Mouse (Mus musculus): ENCODE results near the gene Hes3. TPM values are rescaled to one million over a fixed set of nuclear protein-coding genes. Genes with fewer than 3 reads are reported as not detected.

The Hes3 gene
- polyA plus RNA-seq (2016; fragmentation: Nextera tagmentation; extraction: Ambion mirVana), result 9.2 and 17.3 TPM in 2 replicates

DNA sequence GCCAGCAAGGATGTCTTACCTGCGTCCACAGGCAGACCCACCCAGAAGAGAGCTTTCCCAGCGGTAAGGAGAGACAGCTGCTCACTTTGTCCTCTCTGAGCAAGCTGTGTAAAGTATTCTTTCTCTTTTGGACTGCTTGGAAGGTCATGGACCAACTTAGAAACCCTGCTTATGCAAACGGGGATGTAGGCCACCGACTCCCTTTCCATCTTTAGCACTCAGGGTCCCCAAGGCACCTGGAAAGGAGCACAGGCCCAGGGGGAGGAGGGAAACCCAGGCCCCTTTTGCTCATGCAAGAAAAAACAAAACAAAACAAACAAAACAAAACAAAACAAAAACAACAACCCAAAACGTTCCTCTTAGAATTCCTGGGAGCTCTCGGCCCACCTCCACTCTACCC is at the start of gene Hes3:
TSS of gene Hes3 (minus strand) at position 101 of the 400 bp plus-strand sequence.
- H3K36me3 ChIP-seq, result no peaks in the 10 kb centered on the region
- H3K27ac ChIP-seq, result peak within 1 kb of the TSS; percentile 81
- H3K27me3 ChIP-seq (ENCODE audit: insufficient read depth, poor library complexity, severe bottlenecking), result peaks cover 96% of the 10 kb centered on the region
- H3K4me3 ChIP-seq, result peak within 1 kb of the TSS; percentile 44
- 16% methylated on average over 6 of the region's 6 CpGs for WGBS
- H3K9me3 ChIP-seq, result no peaks in the 10 kb centered on the region
- no peak for DNase-seq (ENCODE audit: low spot score)
- peaks cover 89% of the 10 kb centered on the region for H3K4me1 ChIP-seq (replicated peaks)

DNA sequence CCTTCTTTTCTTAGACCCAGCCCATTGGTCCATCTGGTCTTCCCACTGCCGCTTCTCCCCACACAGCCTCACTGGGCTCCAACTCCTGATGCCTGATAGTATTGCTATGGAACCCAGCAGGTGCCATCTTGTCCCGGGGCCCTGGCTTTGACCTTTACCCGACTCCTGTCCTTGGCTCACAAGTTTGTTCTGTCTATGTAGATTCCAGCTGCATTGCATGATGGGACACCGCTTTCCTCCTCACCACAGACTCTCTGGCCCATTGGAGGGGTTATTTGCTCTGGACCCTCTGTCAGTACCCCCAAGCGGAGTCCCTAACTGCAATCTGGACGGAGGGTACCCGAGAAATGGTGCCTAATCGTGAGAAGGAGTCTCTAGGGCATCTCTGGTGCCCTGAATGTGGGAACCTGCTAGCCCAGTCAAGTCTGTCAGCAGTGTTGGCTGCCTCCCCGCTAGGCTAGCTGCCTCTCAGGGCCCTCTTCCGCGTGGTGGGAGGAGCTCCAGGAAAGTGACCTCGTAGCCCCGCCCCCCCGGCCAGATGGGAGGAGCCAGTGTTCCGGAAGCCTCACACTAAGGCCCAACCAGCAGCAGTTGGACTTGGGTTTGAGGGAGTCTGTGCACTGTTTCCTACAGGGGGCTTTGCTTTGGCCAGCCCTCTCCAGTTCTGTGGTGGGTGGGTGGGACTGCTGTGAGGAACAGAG is 49.3 kb upstream of the Hes3 start:
- Histone ChIP-seq H3K4me3 (no peak overlapping the region), H3K27me3 (ENCODE audit: insufficient read depth, poor library complexity, severe bottlenecking) (peaks cover 88% of the 10 kb centered on the region), H3K27ac (no peak overlapping the region), H3K4me1 (replicated peaks) (peaks cover 43% of the 10 kb centered on the region), H3K36me3 (peaks cover 5% of the 10 kb centered on the region), H3K9me3 (no peaks in the 10 kb centered on the region)
- 32% methylated on average over 15 of the region's 15 CpGs for WGBS
- DNase-seq (ENCODE audit: low spot score), result peak; percentile 51

DNA sequence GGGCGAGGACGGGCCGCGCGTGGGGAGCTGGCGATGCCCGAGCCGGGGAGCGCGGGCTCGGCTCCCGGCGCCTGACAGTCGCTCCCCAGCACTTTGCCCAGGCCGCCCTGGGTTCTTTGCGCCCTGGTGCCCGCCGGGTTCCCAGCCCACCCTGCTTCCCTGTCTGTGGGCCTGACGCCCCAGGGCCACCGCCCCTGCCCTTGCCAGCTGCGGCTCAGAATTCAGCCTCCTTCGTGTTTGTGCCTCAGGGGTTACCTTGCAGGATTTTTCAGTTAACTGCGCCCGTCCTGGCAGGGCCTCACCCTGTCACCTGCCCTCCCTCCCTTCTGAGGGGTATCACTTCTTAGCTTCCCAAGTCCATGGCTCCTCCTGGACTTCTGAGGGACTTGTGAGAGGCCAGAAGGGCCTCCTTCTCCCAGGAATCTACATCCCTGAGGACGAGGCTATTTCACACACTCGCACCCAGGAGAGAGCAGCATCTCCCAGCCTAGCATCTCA is 47.9 kb upstream of the Hes3 start:
- peak overlapping the region; percentile 68 for H3K4me3 ChIP-seq
- H3K27ac ChIP-seq, result peak overlapping the region; percentile 71
- no peaks in the 10 kb centered on the region for H3K9me3 ChIP-seq
- no peak for DNase-seq (ENCODE audit: low spot score)
- 1% methylated on average over 26 of the region's 26 CpGs for WGBS
- H3K27me3 ChIP-seq (ENCODE audit: insufficient read depth, poor library complexity, severe bottlenecking), result peaks cover 85% of the 10 kb centered on the region
- peaks cover 41% of the 10 kb centered on the region for H3K4me1 ChIP-seq (replicated peaks)
- peaks cover 19% of the 10 kb centered on the region for H3K36me3 ChIP-seq

DNA sequence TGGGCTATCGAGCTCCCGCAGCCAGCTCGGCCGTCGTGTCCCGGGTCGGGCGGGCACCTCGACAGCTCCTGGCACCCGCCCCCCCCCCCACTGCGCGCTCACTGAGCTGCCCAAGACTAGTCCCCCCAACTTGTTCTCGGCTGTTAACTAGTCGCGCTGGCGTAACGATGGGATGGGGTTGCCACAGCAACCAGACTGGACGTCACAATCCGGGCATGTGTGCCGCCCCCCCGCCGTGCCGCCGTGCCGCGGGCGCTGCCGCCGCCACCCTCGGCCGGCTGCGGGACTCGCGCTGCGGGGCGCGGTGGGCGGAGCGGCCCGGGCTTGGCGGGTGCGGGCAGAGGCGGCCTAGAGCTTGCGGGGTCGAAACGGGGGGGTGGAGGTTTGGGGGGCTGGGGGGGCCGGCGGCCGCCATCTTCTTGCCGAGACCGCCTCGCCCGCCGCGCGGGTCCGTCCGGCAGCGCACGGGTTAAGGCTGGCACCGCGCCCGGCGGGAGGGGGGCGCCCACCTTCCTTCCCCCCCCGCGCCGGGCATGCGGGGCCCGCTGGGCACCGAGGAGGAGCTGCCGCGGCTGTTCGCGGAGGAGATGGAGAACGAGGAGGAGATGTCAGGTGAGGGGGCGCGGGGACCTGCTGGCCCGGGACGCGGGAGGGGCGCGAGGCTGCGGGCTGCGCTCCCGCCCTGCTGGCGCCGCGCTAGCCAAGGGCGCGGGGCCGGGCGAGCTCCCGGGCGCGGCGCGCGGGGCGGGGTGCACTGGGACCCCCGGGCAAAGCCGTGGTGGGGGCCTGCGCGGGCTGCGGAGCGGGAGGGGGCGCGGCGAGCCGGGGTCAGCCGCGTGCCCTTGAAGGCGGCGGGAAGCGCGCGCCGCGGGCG is 47.2 kb upstream of the Hes3 start, which contains the start of gene Chd5:
TSS of gene Chd5 (plus strand) at position 233 of the 874 bp plus-strand sequence.
- Histone ChIP-seq H3K27ac (peak within 1 kb of the TSS; percentile 71), H3K4me1 (replicated peaks) (peaks cover 39% of the 10 kb centered on the region), H3K27me3 (ENCODE audit: insufficient read depth, poor library complexity, severe bottlenecking) (peaks cover 78% of the 10 kb centered on the region), H3K4me3 (peak within 1 kb of the TSS; percentile 68), H3K9me3 (no peaks in the 10 kb centered on the region), H3K36me3 (peaks cover 26% of the 10 kb centered on the region)
- WGBS, result under 1% methylated on average over 110 of the region's 120 CpGs
- no peak for DNase-seq (ENCODE audit: low spot score)

DNA sequence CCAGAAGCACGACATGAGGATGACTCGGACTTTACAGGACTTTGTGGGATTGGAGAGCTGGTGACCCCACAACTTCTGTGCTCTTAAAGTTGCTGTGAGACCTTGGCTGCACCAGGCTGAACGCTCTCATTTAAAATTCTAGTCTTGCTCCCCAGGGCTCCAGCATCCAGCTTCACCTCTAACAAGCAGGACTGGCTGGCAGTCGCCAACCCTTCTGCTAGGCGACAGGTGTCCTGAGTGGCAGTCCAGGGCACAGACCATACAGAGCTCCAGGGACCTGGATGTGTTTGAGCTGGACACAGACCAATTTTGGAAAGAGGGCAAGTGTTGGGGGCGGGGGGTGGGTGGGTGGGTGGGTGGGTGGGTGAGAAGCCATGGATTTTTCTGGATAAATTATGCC is 46.3 kb upstream of the Hes3 start:
- no peak for DNase-seq (ENCODE audit: low spot score)

DNA sequence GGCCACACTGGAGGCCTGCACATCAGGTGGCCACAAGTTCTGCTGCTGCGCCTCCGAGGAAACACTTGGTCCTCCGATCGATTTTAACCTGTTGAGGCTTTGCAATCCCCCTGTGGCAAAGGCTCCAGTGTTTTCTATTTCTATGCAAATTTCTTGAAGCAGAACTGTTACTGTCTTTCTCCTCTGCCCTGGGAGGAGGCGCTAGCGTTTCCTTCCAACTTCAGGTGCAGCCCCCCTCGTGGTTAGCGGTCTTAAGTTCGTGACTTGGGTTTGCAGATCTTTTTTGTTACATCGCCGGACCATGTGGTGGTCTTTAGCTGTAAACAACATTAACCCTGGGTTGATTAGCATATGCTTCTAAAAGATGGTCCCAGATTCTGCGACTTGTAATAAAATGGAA is 42.1 kb upstream of the Hes3 start:
- H3K9me3 ChIP-seq, result no peaks in the 10 kb centered on the region
- H3K27ac ChIP-seq, result no peak overlapping the region
- 95% methylated on average over 12 of the region's 12 CpGs for WGBS
- H3K27me3 ChIP-seq (ENCODE audit: insufficient read depth, poor library complexity, severe bottlenecking), result peaks cover 28% of the 10 kb centered on the region
- H3K36me3 ChIP-seq, result peaks cover 76% of the 10 kb centered on the region
- H3K4me1 ChIP-seq (replicated peaks), result peaks cover 6% of the 10 kb centered on the region
- DNase-seq (ENCODE audit: low spot score), result no peak
- no peak overlapping the region for H3K4me3 ChIP-seq

More for the DNA sequence above, 46.3 kb upstream of the Hes3 start:
- WGBS, result 26% methylated on average over 6 of the region's 6 CpGs
- H3K9me3 ChIP-seq, result no peaks in the 10 kb centered on the region
- peaks cover 33% of the 10 kb centered on the region for H3K4me1 ChIP-seq (replicated peaks)
- H3K27me3 ChIP-seq (ENCODE audit: insufficient read depth, poor library complexity, severe bottlenecking), result peaks cover 69% of the 10 kb centered on the region
- H3K36me3 ChIP-seq, result peaks cover 35% of the 10 kb centered on the region
- H3K4me3 ChIP-seq, result 0 out of 2 replicates have a peak overlapping the region, but pooled peaks have one; percentile 68
- H3K27ac ChIP-seq, result no peak overlapping the region

DNA sequence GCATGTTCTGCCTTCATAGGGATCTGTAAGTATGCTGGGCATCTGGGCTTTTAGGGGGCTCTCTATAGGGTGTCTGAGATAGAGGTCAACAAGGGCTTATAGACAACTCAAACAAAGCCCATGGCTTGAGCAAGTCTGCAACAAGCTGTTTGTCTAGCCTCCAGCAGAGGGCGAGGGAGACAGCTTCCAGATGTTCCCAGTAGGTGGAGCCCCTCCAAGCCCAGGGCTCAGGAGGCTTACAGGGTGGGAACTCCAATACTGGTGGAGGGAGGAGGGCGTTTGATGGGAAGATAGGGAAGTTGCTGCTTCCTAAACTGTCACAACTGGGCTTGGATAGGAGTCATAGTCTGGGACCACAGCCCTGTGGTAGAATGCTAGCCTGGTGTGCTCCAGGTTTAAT is 41.5 kb upstream of the Hes3 start:
- Histone ChIP-seq H3K9me3 (no peaks in the 10 kb centered on the region), H3K27me3 (ENCODE audit: insufficient read depth, poor library complexity, severe bottlenecking) (peaks cover 22% of the 10 kb centered on the region), H3K4me3 (no peak overlapping the region), H3K4me1 (replicated peaks) (peaks cover 3% of the 10 kb centered on the region), H3K27ac (no peak overlapping the region), H3K36me3 (peaks cover 83% of the 10 kb centered on the region)
- WGBS, result 53% methylated on average over 2 of the region's 2 CpGs
- DNase-seq (ENCODE audit: low spot score), result peak; percentile 76

DNA sequence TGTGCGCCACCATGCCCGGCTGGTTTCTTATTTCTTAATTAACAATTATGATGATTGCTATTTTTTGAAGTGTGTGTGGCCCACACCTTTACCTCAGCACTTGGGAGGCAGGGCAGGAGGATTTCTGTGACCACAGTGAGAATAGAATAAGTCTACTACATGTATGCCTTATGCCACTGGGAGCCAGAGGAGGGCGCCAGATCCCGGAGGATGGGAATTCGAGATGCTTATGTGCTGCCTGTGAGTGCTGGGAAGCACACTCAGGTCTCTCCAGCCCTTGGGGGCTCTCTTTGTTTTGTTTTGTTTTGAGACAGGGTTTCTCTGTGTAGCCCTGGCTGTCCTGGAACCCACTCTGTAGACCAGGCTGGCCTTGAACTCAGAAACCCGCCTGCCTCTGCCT is 37.2 kb upstream of the Hes3 start:
- no peaks in the 10 kb centered on the region for H3K27me3 ChIP-seq (ENCODE audit: insufficient read depth, poor library complexity, severe bottlenecking)
- no peaks in the 10 kb centered on the region for H3K9me3 ChIP-seq
- no peak overlapping the region for H3K4me3 ChIP-seq
- no peak overlapping the region for H3K27ac ChIP-seq
- DNase-seq (ENCODE audit: low spot score), result no peak
- H3K4me1 ChIP-seq (replicated peaks), result peaks cover 19% of the 10 kb centered on the region
- H3K36me3 ChIP-seq, result peaks cover 65% of the 10 kb centered on the region
- 78% methylated on average over 6 of the region's 6 CpGs for WGBS

DNA sequence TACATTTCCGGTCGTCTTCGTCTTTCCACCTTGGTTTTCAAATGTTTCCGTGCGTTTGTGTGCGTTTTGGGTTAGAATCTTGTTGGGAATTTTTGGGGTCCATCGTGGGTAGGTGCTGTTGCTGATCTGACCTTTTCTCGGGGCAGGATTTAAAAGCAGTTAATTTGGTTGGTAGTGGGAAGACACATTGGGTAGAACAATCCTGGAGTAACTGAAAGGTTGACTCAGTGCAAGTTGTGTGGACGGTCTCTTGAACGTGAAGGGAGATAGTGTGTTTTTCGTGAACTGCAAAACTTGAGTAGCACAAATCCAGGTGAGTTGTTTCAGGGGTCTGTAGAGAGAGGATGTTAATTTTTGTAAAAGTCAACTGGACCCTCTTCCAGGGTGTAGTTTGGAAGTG is 35.1 kb upstream of the Hes3 start:
- DNase-seq (ENCODE audit: low spot score), result no peak
- Histone ChIP-seq H3K27me3 (ENCODE audit: insufficient read depth, poor library complexity, severe bottlenecking) (peaks cover 4% of the 10 kb centered on the region; the same call in 1 of the 2 replicates), H3K27ac (peak overlapping the region; percentile 97), H3K4me3 (peak overlapping the region; percentile 99), H3K36me3 (peaks cover 44% of the 10 kb centered on the region), H3K9me3 (no peaks in the 10 kb centered on the region), H3K4me1 (replicated peaks) (peaks cover 26% of the 10 kb centered on the region)
- 3% methylated on average over 11 of the region's 11 CpGs for whole genome bisulfite sequencing

DNA sequence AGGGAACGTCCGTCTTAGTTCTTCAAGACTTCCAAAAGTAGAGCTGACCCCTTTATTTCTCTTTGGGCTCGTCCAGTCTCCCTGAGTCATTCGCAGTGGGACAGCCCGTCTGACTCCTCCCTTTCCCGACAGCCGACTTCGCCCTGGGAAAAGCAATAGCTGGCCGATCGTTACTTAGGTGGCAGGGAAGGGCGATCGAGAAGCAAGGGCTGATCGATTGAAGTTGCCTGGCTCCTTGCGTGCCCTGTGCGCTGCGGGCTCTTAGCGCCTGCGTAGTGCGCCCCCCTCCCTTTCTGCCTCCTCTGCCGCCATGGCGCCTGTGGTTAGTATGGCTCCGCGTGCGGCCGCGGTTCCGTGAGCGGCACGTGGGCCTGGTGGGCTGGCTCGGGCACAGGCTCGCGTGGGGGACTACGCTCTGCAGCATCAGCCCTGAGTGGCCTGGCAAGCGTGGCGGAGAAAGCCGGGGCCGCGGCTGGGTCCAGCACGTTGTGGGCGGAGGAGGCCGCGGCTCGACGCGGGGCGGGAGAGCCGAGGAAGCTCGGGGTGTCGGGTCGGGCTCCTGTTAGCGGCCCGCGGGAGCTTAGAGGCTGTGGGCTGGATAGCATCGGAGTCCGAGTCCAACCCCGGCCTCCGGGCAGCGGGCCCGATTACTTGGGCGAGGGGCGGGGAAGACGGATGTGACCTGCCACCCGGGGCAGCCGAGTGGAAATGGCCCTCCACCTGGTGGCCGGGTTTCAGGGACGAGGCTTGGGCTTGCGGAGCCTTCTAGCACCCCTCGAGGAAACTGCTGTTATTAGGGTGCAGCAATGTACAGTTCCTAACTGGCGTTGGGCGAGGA is 34.3 kb upstream of the Hes3 start, which contains the start of gene Rpl22:
TSS of gene Rpl22 (plus strand) at position 169 of the 838 bp plus-strand sequence.
- H3K27me3 ChIP-seq (ENCODE audit: insufficient read depth, poor library complexity, severe bottlenecking), result peaks cover 6% of the 10 kb centered on the region; the same call in 1 of the 2 replicates
- no peaks in the 10 kb centered on the region for H3K9me3 ChIP-seq
- peaks cover 36% of the 10 kb centered on the region for H3K36me3 ChIP-seq
- peak; percentile 96 for DNase-seq (ENCODE audit: low spot score)
- H3K4me1 ChIP-seq (replicated peaks), result peaks cover 32% of the 10 kb centered on the region
- peak within 1 kb of the TSS; percentile 97 for H3K27ac ChIP-seq
- WGBS, result under 1% methylated on average over 70 of the region's 70 CpGs
- peak within 1 kb of the TSS; percentile 99 for H3K4me3 ChIP-seq

DNA sequence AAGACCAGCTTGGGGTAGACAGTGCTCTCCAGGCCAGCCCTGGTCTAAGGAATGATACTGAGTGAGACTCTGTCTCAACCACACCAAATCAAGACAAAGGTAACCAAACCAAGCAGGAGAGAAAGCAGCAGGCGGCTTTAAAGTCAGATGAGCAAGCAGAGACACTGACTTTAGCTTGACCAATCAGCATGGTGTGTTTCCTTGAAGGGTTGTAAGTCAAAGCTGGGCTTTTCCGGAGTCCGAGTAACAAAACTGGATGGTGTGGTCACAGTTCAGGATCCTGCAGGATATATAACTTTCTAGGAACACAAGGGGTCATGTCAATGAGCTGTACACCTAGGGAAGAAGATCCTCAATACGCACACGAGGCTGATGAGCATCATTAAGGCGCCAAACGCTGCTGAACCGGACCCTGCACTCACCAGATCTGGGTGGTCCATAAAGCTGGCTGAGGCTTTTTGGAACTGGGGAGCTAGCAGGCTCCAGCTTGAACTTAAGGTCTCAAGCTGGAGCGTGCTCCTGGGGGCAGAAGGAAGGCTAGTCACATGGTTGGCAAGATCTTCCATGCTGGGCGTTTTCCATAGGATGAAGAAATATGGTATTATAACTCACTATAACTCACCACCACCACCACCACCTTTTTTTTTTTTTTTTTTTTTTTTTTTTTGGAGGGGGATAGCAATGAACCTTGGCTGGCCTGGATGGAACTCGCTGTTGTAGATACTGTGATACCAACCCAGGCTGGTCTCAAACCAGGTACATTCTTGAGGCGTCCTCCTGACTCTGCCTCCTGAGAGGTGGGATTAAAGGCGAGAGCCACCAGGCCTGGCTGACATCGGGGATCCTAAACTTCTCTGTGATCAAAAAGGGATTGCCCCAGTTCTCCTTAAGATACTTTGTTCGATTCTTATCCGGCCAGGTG is 33.4 kb upstream of the Hes3 start:
- H3K4me1 ChIP-seq (replicated peaks), result peaks cover 32% of the 10 kb centered on the region
- WGBS, result 57% methylated on average over 16 of the region's 16 CpGs
- peaks cover 6% of the 10 kb centered on the region; the same call in 1 of the 2 replicates for H3K27me3 ChIP-seq (ENCODE audit: insufficient read depth, poor library complexity, severe bottlenecking)
- H3K9me3 ChIP-seq, result no peaks in the 10 kb centered on the region
- no peak for DNase-seq (ENCODE audit: low spot score)
- peak overlapping the region; percentile 99 for H3K4me3 ChIP-seq
- peaks cover 28% of the 10 kb centered on the region for H3K36me3 ChIP-seq
- H3K27ac ChIP-seq, result peak overlapping the region; percentile 97

Data from hindbrain, embryonic 10.5 days (tissue).